Mouse (Mus musculus): ENCODE data around the gene Lipo3. TPM values are rescaled to one million over a fixed set of nuclear protein-coding genes. Genes with fewer than 3 reads are reported as not detected.

Lipo3 gene
- 18.8 TPM for polyA plus RNA-seq (2014; fragmentation: Illumina TruSeq; extraction: RNeasy Lipid Tissue Mini Kit (QIAGEN cat#74804); ENCODE audit: low read depth, low replicate concordance)

GRCm38 (mm10) chr19:33761287-33762086, at the start of gene Lipo3:
TSS of gene Lipo3 (minus strand) at chr19:33761951.

DNA sequence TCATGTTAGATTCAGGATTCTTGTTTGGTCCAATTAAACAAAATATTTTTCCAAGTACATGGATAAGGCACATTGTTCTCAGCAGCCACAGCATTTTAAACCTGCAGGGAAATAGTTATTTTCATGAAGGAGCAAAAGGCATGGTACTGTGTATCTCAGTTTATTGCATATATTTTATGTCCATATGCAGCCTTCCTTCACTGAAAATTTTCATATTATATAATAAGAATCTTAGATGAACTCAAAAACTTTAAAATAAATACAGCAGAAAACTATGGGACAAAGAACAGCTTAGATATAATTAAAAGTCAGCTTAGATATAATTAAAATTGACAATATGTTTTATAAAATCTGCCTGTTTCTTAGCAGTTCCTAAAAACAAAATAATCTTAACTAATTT, 25.6 kb upstream of the Lipo3 start, which contains the start of gene Lipo1:
TSS of gene Lipo1 (minus strand) at position 101 of the 400 bp plus-strand sequence.

GRCm38 (mm10) chr19:33751259-33751658, 10.5 kb downstream of the Lipo3 start, which contains the start of gene Lipo2:
TSS of gene Lipo2 (minus strand) at chr19:33751359.

DNA sequence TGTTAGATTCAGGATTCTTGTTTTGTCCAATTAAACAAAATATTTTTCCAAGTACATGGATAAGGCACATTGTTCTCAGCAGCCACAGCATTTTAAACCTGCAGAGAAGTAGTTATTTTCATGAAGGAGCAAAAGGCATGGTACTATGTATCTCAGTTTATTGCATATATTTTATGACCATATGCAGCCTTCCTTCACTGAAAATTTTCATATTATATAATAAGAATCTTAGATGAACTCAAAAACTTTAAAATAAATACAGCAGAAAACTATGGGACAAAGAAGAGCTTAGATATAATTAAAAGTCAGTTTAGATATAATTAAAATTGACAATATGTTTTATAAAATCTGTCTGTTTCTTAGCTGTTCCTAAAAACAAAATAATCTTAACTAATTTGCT, 136.6 kb downstream of the Lipo3 start, which contains the start of gene Gm8978:
TSS of gene Gm8978 (minus strand) at position 101 of the 400 bp plus-strand sequence.

DNA sequence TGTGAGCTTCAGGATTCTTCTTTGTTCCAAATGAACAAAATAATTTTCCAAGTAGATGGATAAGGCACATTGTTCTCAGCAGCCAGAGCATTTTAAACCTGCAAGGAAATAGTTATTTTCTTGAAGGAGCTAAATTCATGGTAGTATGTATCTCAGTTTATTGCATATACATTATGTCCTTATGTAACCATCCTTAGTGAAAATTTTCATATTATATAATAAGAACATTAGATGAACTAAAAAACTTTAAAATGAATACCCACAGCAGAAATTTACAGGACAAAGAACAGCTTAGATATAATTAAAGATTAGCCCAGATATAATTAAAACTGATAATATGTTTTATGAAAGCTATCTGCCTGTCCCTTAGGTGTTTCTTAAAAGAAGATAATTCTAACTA, 244.1 kb downstream of the Lipo3 start, which contains the start of gene Lipo4:
TSS of gene Lipo4 (minus strand) at position 101 of the 400 bp plus-strand sequence.

Other genes starting within 250 kb of the Lipo3 start
- gene Lipo4, start 244.2 kb downstream of the Lipo3 start, polyA plus RNA-seq (2014; fragmentation: Illumina TruSeq; extraction: RNeasy Lipid Tissue Mini Kit (QIAGEN cat#74804); ENCODE audit: low read depth, low replicate concordance) = not detected
- not detected for gene Gm8978, start 136.7 kb downstream of the Lipo3 start, polyA plus RNA-seq (2014; fragmentation: Illumina TruSeq; extraction: RNeasy Lipid Tissue Mini Kit (QIAGEN cat#74804); ENCODE audit: low read depth, low replicate concordance)
- not detected for gene Lipo2, start 10.6 kb downstream of the Lipo3 start, polyA plus RNA-seq (2014; fragmentation: Illumina TruSeq; extraction: RNeasy Lipid Tissue Mini Kit (QIAGEN cat#74804); ENCODE audit: low read depth, low replicate concordance)
- gene Lipo1, start 25.5 kb upstream of the Lipo3 start, polyA plus RNA-seq (2014; fragmentation: Illumina TruSeq; extraction: RNeasy Lipid Tissue Mini Kit (QIAGEN cat#74804); ENCODE audit: low read depth, low replicate concordance) = not detected
- 2.0 TPM for gene Lipf, start 199.2 kb upstream of the Lipo3 start, polyA plus RNA-seq (2014; fragmentation: Illumina TruSeq; extraction: RNeasy Lipid Tissue Mini Kit (QIAGEN cat#74804); ENCODE audit: low read depth, low replicate concordance)
- gene Lipk, start 246.3 kb upstream of the Lipo3 start, polyA plus RNA-seq (2014; fragmentation: Illumina TruSeq; extraction: RNeasy Lipid Tissue Mini Kit (QIAGEN cat#74804); ENCODE audit: low read depth, low replicate concordance) = 1.8 TPM